Mouse (Mus musculus): ENCODE results near the gene Kctd19.

- TF ChIP-seq TAL1 (IDR thresholded peaks at IDR 0.05; ENCODE audit: low read length), result no peak
- TF ChIP-seq GATA1 (IDR thresholded peaks at IDR 0.05; ENCODE audit: low read length), result no peak
Observed at GRCm38 (mm10) chr8:105342768-105343167, 70.5 kb downstream of the Kctd19 start.

Measured in erythroblast, embryonic 14.5 days (primary cell).